Mouse (Mus musculus) frontal cortex, postnatal 10 days (tissue): ENCODE measurements at regions not wholly inside any gene's neighbourhood (a gene's known extent, or its start where the extent isn't known, plus 50 kb on each side); places are given as distances from the start of the nearest gene placed in this dataset.

Experiments used
- DNase-seq, 2 experiments: peaks; one replicate each; pipeline ENCODE4 v3.0.0; 2022; ENCODE audit warnings: low spot score in 2 of 2, mixed read lengths in 1 of 2

- no peak for DNase-seq
Measured at GRCm38 (mm10) chr12:25161939-25162338, 65.0 kb upstream of the Id2 start.

GRCm38 (mm10) chr12:25160990-25161843, 64.3 kb upstream of the Id2 start:
- DNase-seq = peak in 1 of 2 experiments; percentile 22

- DNase-seq = no peak
Measured at GRCm38 (mm10) chr12:25159091-25159490, 62.2 kb upstream of the Id2 start.

GRCm38 (mm10) chr12:25157238-25157637, 60.3 kb upstream of the Id2 start:
- no peak for DNase-seq

GRCm38 (mm10) chr12:25155396-25155795, 58.5 kb upstream of the Id2 start:
- no peak for DNase-seq

GRCm38 (mm10) chr12:25148099-25148498, 51.2 kb upstream of the Id2 start:
- DNase-seq = no peak
